Comparison of ENCODE assay signal across 9 mouse cellular contexts in genomic region chr6:37143867-37144163, GRCm38 (mm10).
DNase-seq lines count a peak whose midpoint lies in the region; ATAC-seq and TF ChIP-seq lines count a peak whose summit lies in the region.
"Had no signal": no experiment of that assay in that cellular context is flagged by ENCODE, and none has a peak within 500 bp of the region (broad histone marks: within the 10 kb centered on the region; RNA-seq: fewer than 3 reads in every experiment).

No protein-coding gene starts in this region.

- no peak for TF ChIP-seq CTCF in lung, embryonic 14.5 days (IDR thresholded peaks at IDR 0.05; ENCODE audit: low read depth)

- no peak overlapping the region for H3K9ac ChIP-seq in heart, embryonic 13.5 days
- H3K9ac ChIP-seq in lung, embryonic 14.5 days = no peak overlapping the region
- H3K9ac ChIP-seq in embryonic facial prominence, embryonic 15.5 days = no peak overlapping the region
- H3K9ac ChIP-seq: liver, embryonic 15.5 days; midbrain, embryonic 12.5 days had no signal

- H3K4me3 ChIP-seq in heart, embryonic 13.5 days = no peak overlapping the region
- H3K4me3 ChIP-seq in lung, embryonic 14.5 days (ENCODE audit: low read depth, low read length) = no peak overlapping the region
- no peak overlapping the region for H3K4me3 ChIP-seq in embryonic facial prominence, embryonic 15.5 days (replicated peaks)
- H3K4me3 ChIP-seq in myocyte = no peak overlapping the region
- H3K4me3 ChIP-seq: liver, embryonic 15.5 days; midbrain, embryonic 12.5 days had no signal

- DNase-seq in heart, postnatal 25 days (ENCODE audit: low spot score) = no peak
- no peak for DNase-seq in lung, embryonic 14.5 days
- DNase-seq in lung, postnatal 14 days = no peak
- no peak for DNase-seq in layer of hippocampus, postnatal 10 days (ENCODE audit: low spot score in 2 of 2)

- 21% methylated on average over 4 of the region's 4 CpGs for whole genome bisulfite sequencing in heart, embryonic 13.5 days
- WGBS in lung, embryonic 14.5 days = 21% methylated on average over 4 of the region's 4 CpGs
- 44% methylated on average over 4 of the region's 4 CpGs for WGBS in embryonic facial prominence, embryonic 15.5 days

- H3K27ac ChIP-seq in heart, embryonic 13.5 days (replicated peaks) = peak overlapping the region; percentile 75
- peak overlapping the region; percentile 5 for H3K27ac ChIP-seq in lung, embryonic 14.5 days (ENCODE audit: low read depth)
- H3K27ac ChIP-seq in embryonic facial prominence, embryonic 15.5 days (replicated peaks) = peak overlapping the region; percentile 63; the same call in 1 of the 2 replicates
- H3K27ac ChIP-seq: liver, embryonic 15.5 days; midbrain, embryonic 12.5 days had no signal

- peaks cover 24% of the 10 kb centered on the region for H3K4me1 ChIP-seq in heart, embryonic 13.5 days
- peaks cover 11% of the 10 kb centered on the region for H3K4me1 ChIP-seq in lung, embryonic 14.5 days (ENCODE audit: insufficient read depth)
- peaks cover 23% of the 10 kb centered on the region for H3K4me1 ChIP-seq in embryonic facial prominence, embryonic 15.5 days
- H3K4me1 ChIP-seq: liver, embryonic 15.5 days had no signal

- intact Hi-C loops in heart, postnatal 25 days (cut with DNase I) = no loop called here

- no peaks in the 10 kb centered on the region for H3K79me2 ChIP-seq in myocyte (ENCODE audit: control insufficient read depth, insufficient read depth)

- no peaks in the 10 kb centered on the region for H3K27me3 ChIP-seq in heart, embryonic 13.5 days (replicated peaks)
- H3K27me3 ChIP-seq in lung, embryonic 14.5 days (ENCODE audit: insufficient read depth, low read length) = no peaks in the 10 kb centered on the region
- H3K27me3 ChIP-seq in embryonic facial prominence, embryonic 15.5 days = no peaks in the 10 kb centered on the region
- H3K27me3 ChIP-seq in myocyte (ENCODE audit: control insufficient read depth, insufficient read depth, insufficient read length) = no peaks in the 10 kb centered on the region
- H3K27me3 ChIP-seq: liver, embryonic 15.5 days; midbrain, embryonic 12.5 days had no signal

- H3K9me3 ChIP-seq in heart, embryonic 13.5 days = no peaks in the 10 kb centered on the region
- H3K9me3 ChIP-seq in lung, embryonic 14.5 days (ENCODE audit: low read depth, low read length) = no peaks in the 10 kb centered on the region
- no peaks in the 10 kb centered on the region for H3K9me3 ChIP-seq in embryonic facial prominence, embryonic 15.5 days (replicated peaks)
- H3K9me3 ChIP-seq: liver, embryonic 15.5 days; midbrain, embryonic 12.5 days had no signal

- ATAC-seq in heart, embryonic 13.5 days (ENCODE audit: extremely low read depth, insufficient number of reproducible peaks, low FRiP score, low TSS enrichment) = 0 out of 2 replicates have a peak, but pooled peaks have one; percentile 46
- peak; percentile 76 for ATAC-seq in lung, embryonic 14.5 days (ENCODE audit: insufficient read depth)
- ATAC-seq in embryonic facial prominence, embryonic 15.5 days (ENCODE audit: insufficient number of reproducible peaks, low FRiP score, low TSS enrichment, low read depth) = peak; percentile 70

- peak overlapping the region; percentile 35 for H3K4me2 ChIP-seq in heart, embryonic 13.5 days
- peak overlapping the region; percentile 16; the same call in 1 of the 2 replicates for H3K4me2 ChIP-seq in lung, embryonic 14.5 days
- 0 out of 2 replicates have a peak overlapping the region, but pooled peaks have one; percentile 2 for H3K4me2 ChIP-seq in embryonic facial prominence, embryonic 15.5 days (replicated peaks)
- H3K4me2 ChIP-seq in myocyte (ENCODE audit: low read depth) = peak overlapping the region; percentile 45
- H3K4me2 ChIP-seq: liver, embryonic 15.5 days; midbrain, embryonic 12.5 days had no signal

- no peak for TF ChIP-seq POLR2A in myocyte (IDR thresholded peaks at IDR 0.05; ENCODE audit: insufficient read length, low read depth)

- H3K36me3 ChIP-seq in heart, embryonic 13.5 days = no peaks in the 10 kb centered on the region
- no peaks in the 10 kb centered on the region for H3K36me3 ChIP-seq in lung, embryonic 14.5 days (ENCODE audit: insufficient read depth)
- H3K36me3 ChIP-seq in embryonic facial prominence, embryonic 15.5 days = no peaks in the 10 kb centered on the region
- no peaks in the 10 kb centered on the region for H3K36me3 ChIP-seq in myocyte (ENCODE audit: control insufficient read depth, insufficient read depth)
- H3K36me3 ChIP-seq: liver, embryonic 15.5 days; midbrain, embryonic 12.5 days had no signal

- no peak overlapping the region for H3ac ChIP-seq in myocyte (ENCODE audit: control insufficient read depth, insufficient read length)

TF ChIP-seq in myocyte, 11 proteins besides CTCF, POLR2A, EP300 and RAD21:
- TF ChIP-seq USF1 (IDR thresholded peaks at IDR 0.05; ENCODE audit: low read depth) (no peak), CEBPB (IDR thresholded peaks at IDR 0.05; ENCODE audit: insufficient read depth, poor library complexity, severe bottlenecking) (no peak), SRF (IDR thresholded peaks at IDR 0.05; ENCODE audit: control insufficient read depth, insufficient read length, low read depth) (no peak), POLR2AphosphoS2 (IDR thresholded peaks at IDR 0.05; ENCODE audit: insufficient read length, low read depth) (no peak), MAX (IDR thresholded peaks at IDR 0.05; ENCODE audit: low read depth) (no peak), TCF3 (IDR thresholded peaks at IDR 0.05; ENCODE audit: insufficient read length, low read depth) (no peak), MYOD1 (IDR thresholded peaks at IDR 0.05; ENCODE audit: control insufficient read depth in 1 of 3, insufficient read length in 2 of 3, low read depth in 2 of 3) (no peak)

Comparison
In these comparisons a context has a peak if more than half of its experiments do, and no peak if none do; other contexts are left out.
1. H3K27ac ChIP-seq: peak in every context shown above with its lines; median percentile 75 in heart, embryonic 13.5 days; 63 in embryonic facial prominence, embryonic 15.5 days; 5 in lung, embryonic 14.5 days.